Mouse (Mus musculus): Measurements from ENCODE around the gene Nmnat1.

DNA sequence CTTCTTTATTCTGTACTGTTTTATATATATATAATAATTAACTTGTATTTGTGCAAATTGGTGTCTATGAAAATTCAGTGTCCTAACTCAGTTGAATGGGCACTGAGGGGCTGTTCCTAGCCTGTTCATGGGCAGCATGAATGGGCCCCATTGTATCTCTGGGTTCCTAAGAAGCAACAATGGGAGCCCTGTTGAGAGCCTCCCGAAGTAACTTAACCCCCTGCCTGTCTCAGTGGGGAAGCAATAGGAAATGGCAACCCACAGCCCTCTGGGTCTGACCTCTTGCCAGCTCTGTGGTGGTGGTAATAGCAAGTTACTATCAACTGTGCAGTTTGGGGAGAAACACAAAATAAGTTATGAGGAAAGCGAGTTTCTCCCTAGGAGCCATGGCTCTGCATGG, 11.6 kb upstream of the Nmnat1 start:
- TF ChIP-seq POLR2A (IDR thresholded peaks at IDR 0.05; ENCODE audit: low read depth, low read length) (no peak), CTCF (conservative IDR thresholded peaks at IDR 0.05; ENCODE audit: insufficient read depth, insufficient read length, low read depth, low read length) (no peak)
